Mouse (Mus musculus) olfactory bulb, adult 2 months (tissue): ENCODE measurements around the gene Efcab12.

Source experiments
- CTCF ChIP-seq: fragments of 200-500 bp; IDR thresholded peaks from 2 replicates; pipeline ENCODE4 v1.5.1; 2012; ENCODE audit warnings: low read depth, mild to moderate bottlenecking, low read length, moderate library complexity; ENCODE audit not compliant: insufficient read depth
- POLR2A ChIP-seq: fragments of 200-500 bp; IDR thresholded peaks from 2 replicates; pipeline ENCODE4 v1.6.1; 2012; ENCODE audit warnings: mild to moderate bottlenecking, low read depth, low read length, moderate library complexity; ENCODE audit not compliant: insufficient read depth

- no peak for TF ChIP-seq CTCF
- no peak for TF ChIP-seq POLR2A
Observed at GRCm38 (mm10) chr6:115791016-115791415, 47.2 kb downstream of the Efcab12 start.
